Mouse (Mus musculus) liver, embryonic 11.5 days (tissue): ENCODE data around the gene Nme9. TPM values are rescaled to one million over a fixed set of nuclear protein-coding genes. Genes with fewer than 3 reads are reported as not detected.

ENCODE experiments used
- ATAC-seq: fragments of 200-750 bp; cut with Nextera tagmentation; replicated peaks from 2 replicates; pipeline ENCODE4 v1.8.0; 2017; ENCODE audit warnings: moderate number of reproducible peaks, mild to moderate bottlenecking, moderate TSS enrichment, moderate library complexity; ENCODE audit not compliant: low FRiP score
- DNase-seq: peaks from one replicate; pipeline ENCODE4 v3.0.0-alpha.2; 2017; ENCODE audit warnings: low spot score
- H3K27ac ChIP-seq: fragments of 300-500 bp; sonication (generic); 2 replicates; pipeline ENCODE4 v1.5.1; 2014; ENCODE audit warnings: mild to moderate bottlenecking, low read depth, low read length, control low read depth
- H3K27me3 ChIP-seq: fragments of 300-500 bp; sonication (generic); replicated peaks from 2 replicates; pipeline ENCODE4 v1.6.1; 2014; ENCODE audit warnings: low read length, mixed read lengths; ENCODE audit not compliant: control insufficient read depth, insufficient read depth
- H3K36me3 ChIP-seq: fragments of 300-500 bp; sonication (generic); 2 replicates; pipeline ENCODE4 v1.6.1; 2014; ENCODE audit warnings: mild to moderate bottlenecking, low read length, moderate library complexity, mixed read lengths; ENCODE audit not compliant: control insufficient read depth, insufficient read depth
- H3K4me1 ChIP-seq: fragments of 300-500 bp; sonication (generic); replicated peaks from 2 replicates; pipeline ENCODE4 v1.6.1; 2014; ENCODE audit warnings: low read length, mixed read lengths; ENCODE audit not compliant: control insufficient read depth, insufficient read depth
- H3K4me2 ChIP-seq: fragments of 300-500 bp; sonication (generic); 2 replicates; pipeline ENCODE4 v1.6.1; 2014; ENCODE audit warnings: mild to moderate bottlenecking, control low read depth, moderate library complexity
- H3K4me3 ChIP-seq: fragments of 300-500 bp; sonication (generic); 2 replicates; pipeline ENCODE4 v1.5.1; 2014; ENCODE audit warnings: low read depth, low read length, control low read depth
- H3K9ac ChIP-seq: fragments of 300-500 bp; sonication (generic); 2 replicates; pipeline ENCODE4 v1.6.1; 2014; ENCODE audit warnings: low read depth, low read length, control low read depth
- H3K9me3 ChIP-seq: fragments of 300-500 bp; sonication (generic); 2 replicates; pipeline ENCODE4 v1.6.1; 2016; ENCODE audit warnings: low read length, inconsistent platforms, mixed read lengths; ENCODE audit not compliant: control insufficient read depth
- WGBS: fragments of 180-500 bp; shearing (Covaris S2); extraction: QIAGEN DNeasy Blood & Tissue Kit; methylation state at CpG from one replicate; pipeline ENCODE4 v1.1.7; 2014; 5-methylcytosine and 5-hydroxymethylcytosine counted together
- polyA plus RNA-seq: library from polyadenylated mRNA; unstranded; fragments of >200 nt; fragmentation: Nextera tagmentation; extraction: Ambion mirVana; gene quantifications from 2 replicates; pipeline ENCODE4 v1.2.1, GENCODE M21; 2014

Gene Nme9
- not detected in 2 replicates for polyA plus RNA-seq

DNA sequence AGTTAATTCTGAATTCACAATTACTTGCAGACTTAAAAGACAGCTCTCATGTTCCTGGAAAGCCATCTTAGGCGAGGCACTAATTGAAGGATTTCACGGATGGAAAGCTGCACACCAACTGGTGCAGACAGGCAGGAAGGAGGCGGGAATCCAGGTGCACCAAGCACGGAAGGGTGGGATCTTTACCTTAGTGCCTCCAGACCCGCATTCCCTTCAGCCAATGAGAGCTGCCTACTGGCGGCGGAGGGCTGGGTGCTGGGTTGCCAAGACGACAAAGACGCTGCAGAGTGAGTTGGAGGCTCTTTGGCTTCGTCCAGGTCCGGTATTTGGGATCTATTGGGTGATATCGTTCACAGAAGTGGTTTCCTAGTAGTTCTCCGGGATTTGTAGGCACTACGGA, at the start of gene Nme9:
Gene Nme9, plus strand, starts transcription at position 315 of the 400 bp plus-strand sequence.
- 10% methylated on average over 14 of the region's 14 CpGs for WGBS

DNA sequence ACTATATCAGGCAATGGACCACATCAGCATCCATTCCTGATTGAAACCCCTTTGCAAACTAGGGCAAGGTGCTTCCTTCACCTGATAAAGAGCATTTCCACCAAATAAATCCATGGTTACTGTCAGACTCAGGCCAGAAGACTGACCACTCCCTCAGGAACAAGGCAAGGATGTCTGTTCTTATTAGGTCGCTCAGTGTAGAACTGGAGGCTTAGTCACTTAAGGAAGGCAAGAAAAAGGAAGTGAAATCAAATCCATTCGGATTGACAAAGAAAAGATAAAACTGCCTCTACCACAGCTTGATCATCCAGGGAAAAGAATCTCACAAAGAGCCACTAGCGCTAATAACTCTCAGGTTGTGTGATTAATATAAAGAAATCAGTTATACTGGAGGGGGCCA, 42.0 kb upstream of the Nme9 start:
- no peak overlapping the region for H3K27ac ChIP-seq
- no peaks in the 10 kb centered on the region for H3K27me3 ChIP-seq
- no peak overlapping the region for H3K4me2 ChIP-seq
- H3K9ac ChIP-seq: no peak overlapping the region
- H3K9me3 ChIP-seq: no peaks in the 10 kb centered on the region
- no peak overlapping the region for H3K4me3 ChIP-seq
- WGBS: 60% methylated on average over 3 of the region's 3 CpGs
- no peak for ATAC-seq
- no peaks in the 10 kb centered on the region for H3K36me3 ChIP-seq
- H3K4me1 ChIP-seq: no peaks in the 10 kb centered on the region; the same call in 1 of the 2 replicates
- DNase-seq: no peak

More for the DNA sequence above, at the start of gene Nme9:
- Histone ChIP-seq H3K4me2 (no peak within 1 kb of the TSS), H3K4me1 (no peaks in the 10 kb centered on the region), H3K9ac (no peak within 1 kb of the TSS), H3K4me3 (no peak within 1 kb of the TSS), H3K9me3 (no peaks in the 10 kb centered on the region), H3K27me3 (peaks cover 10% of the 10 kb centered on the region), H3K36me3 (no peaks in the 10 kb centered on the region), H3K27ac (no peak within 1 kb of the TSS)
- no peak for ATAC-seq
- DNase-seq: no peak

DNA sequence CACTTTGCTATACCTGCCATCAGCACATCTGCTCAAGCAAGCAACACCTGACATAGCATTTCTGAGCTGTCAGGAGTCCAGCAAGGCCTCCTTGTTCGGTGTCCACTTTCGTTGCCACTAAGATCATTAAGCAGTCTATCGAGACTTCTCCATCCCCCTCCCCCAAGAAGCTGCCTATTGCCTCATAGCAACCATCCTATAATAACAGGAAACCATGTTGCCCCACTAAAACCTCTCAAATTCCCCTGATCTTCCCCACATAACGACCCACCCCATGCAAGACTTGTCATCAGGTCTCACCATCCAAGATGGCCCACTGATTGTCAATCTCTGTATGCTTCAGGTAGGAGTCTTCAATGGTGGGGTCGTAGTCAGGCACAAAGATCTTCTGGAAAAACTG, 40.2 kb upstream of the Nme9 start:
- Histone ChIP-seq H3K4me3 (no peak overlapping the region), H3K9me3 (no peaks in the 10 kb centered on the region), H3K27me3 (no peaks in the 10 kb centered on the region), H3K4me1 (no peaks in the 10 kb centered on the region; the same call in 1 of the 2 replicates), H3K27ac (no peak overlapping the region), H3K36me3 (no peaks in the 10 kb centered on the region), H3K4me2 (no peak overlapping the region), H3K9ac (no peak overlapping the region)
- WGBS: 86% methylated on average over 5 of the region's 5 CpGs
- no peak for ATAC-seq
- DNase-seq: no peak

DNA sequence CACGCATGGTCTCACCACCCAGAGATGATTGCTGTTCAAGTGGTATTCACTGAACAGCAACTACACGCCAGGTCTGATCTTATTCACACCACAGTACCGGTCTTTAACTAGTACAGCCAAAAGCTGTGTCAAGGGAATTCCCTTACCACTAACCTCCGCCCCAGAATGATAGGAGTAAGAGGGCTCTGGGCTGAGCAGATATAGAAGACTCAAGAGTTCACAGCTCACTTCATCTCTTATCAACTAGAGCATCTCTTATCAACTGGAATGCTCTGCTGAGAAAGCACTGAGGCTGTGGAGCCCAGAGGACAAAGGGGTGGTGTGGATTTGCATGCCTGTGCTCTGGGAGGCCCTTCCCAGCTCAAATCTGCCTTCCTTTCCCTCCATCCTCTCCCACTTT, 39.5 kb upstream of the Nme9 start:
- Histone ChIP-seq H3K9ac (no peak overlapping the region), H3K4me3 (no peak overlapping the region), H3K27me3 (no peaks in the 10 kb centered on the region), H3K4me1 (peaks cover 4% of the 10 kb centered on the region; the same call in 1 of the 2 replicates), H3K9me3 (no peaks in the 10 kb centered on the region), H3K4me2 (no peak overlapping the region), H3K27ac (no peak overlapping the region), H3K36me3 (no peaks in the 10 kb centered on the region)
- 66% methylated on average over 4 of the region's 4 CpGs for WGBS
- no peak for ATAC-seq
- DNase-seq: no peak

DNA sequence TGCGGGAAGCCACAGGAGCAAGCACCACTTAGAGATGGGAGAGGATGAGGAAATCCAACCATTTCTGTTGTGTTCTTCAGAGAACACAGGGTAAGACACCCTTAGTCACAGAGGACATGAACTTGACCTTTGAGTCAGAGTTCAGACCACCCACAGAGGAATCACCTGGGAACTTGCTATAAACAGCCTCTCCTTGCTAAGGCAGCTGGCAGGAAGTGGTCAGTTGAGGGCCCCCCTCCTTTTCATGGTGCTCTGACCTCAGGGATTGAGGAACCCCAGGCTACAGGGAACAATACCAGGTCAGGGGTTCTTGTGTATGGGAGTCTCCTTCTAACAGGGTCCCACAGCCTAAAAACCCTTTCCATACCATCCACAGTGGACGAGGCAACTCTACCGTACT, 34.5 kb upstream of the Nme9 start:
- H3K4me3 ChIP-seq: no peak overlapping the region
- DNase-seq (no peak), ATAC-seq (no peak)
- no peak overlapping the region for H3K9ac ChIP-seq
- H3K9me3 ChIP-seq: no peaks in the 10 kb centered on the region
- no peaks in the 10 kb centered on the region for H3K27me3 ChIP-seq
- no peaks in the 10 kb centered on the region for H3K36me3 ChIP-seq
- no peak overlapping the region for H3K27ac ChIP-seq
- 77% methylated on average over 3 of the region's 3 CpGs for WGBS
- H3K4me1 ChIP-seq: peaks cover 5% of the 10 kb centered on the region; the same call in 1 of the 2 replicates
- no peak overlapping the region for H3K4me2 ChIP-seq

DNA sequence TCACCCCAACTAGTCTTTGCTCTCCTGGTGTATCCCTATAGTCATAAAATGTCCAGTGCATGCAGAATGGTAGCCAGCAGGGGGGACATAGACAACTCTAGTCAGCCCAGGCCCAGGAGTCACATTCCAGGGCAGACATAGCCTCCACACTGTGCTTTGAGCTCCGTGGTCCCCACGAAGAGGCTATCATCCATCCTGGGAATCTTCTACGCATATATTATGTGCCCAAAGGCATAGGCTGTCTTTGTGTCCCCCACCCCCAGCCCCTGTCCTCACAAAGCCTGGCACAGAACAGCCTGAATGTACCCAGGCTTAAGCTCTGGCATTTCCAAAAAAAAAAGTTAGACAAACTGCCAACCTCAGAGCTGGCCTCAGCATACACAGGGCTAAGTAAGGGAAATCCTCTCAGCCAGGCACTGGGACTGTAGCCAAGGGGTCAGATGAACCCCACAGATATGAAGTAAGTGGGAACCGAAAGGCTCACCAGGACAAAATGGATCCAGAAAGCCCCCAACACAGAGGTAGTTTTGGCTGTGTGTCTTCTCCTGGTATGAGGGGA, 33.9 kb upstream of the Nme9 start:
- H3K4me2 ChIP-seq: no peak overlapping the region
- H3K27ac ChIP-seq: no peak overlapping the region
- no peak overlapping the region for H3K4me3 ChIP-seq
- H3K27me3 ChIP-seq: no peaks in the 10 kb centered on the region
- peaks cover 5% of the 10 kb centered on the region; the same call in 1 of the 2 replicates for H3K4me1 ChIP-seq
- no peak overlapping the region for H3K9ac ChIP-seq
- no peak for DNase-seq
- no peak for ATAC-seq
- no peaks in the 10 kb centered on the region for H3K9me3 ChIP-seq
- H3K36me3 ChIP-seq: no peaks in the 10 kb centered on the region
- 75% methylated on average over 4 of the region's 4 CpGs for WGBS

DNA sequence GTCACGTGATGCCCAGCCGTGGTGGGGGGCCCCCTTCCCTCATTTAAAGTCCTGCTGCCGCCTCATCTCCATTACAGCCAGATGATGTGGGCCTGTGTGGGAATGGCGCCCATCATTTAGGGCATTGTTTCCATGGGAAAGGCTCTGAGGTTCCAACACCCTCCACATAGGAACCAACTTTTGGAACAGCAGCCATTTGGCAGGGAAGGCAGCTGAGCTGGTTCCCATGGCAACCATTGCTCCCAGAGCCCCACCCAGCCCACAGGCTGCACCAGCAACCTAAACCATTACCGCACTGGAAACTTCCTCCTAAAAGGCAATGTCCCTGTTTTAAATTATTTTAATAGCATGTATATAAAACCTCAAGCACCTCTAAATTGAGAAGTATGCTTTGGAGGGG, 32.9 kb upstream of the Nme9 start:
- ATAC-seq (no peak), DNase-seq (no peak)
- 70% methylated on average over 5 of the region's 5 CpGs for WGBS
- Histone ChIP-seq H3K9ac (no peak overlapping the region), H3K4me2 (no peak overlapping the region), H3K27ac (no peak overlapping the region), H3K4me1 (peaks cover 7% of the 10 kb centered on the region; the same call in 1 of the 2 replicates), H3K36me3 (no peaks in the 10 kb centered on the region), H3K4me3 (no peak overlapping the region), H3K27me3 (no peaks in the 10 kb centered on the region), H3K9me3 (no peaks in the 10 kb centered on the region)

DNA sequence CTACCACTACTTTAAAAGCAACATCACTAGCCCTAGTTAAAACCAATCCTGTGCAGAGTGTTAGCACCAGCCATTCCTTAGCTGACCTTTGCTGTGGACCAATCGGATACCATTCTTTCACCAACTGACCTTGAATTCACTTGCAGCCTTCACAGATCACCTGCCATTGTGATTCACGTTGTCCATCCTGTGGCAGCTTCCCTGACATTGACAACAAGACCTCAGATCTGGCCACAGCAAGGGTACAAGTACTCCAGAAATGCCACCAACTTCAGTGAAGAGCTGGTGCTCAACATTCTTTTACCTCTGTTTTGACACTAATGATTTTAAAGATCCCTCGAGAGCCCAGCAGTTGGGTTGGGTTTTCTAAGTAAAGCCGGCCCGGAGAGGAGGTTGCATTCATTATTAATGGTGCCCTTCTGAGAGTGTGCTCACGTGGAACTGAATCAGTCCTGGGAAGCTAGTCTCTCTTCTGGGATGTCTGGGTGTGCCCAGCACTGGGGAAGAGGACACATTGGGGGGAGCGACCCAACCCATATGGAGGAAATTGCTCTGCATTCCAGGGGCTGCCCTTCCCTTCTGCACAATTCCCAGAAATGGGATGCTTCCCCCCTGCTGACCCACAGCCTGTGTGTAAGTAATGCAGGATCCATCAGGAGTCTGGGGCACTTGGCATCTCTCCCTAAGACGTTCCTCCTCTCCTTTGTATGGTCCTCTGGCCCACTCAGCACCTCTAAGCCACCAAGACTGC, 31.1 kb upstream of the Nme9 start:
- Histone ChIP-seq H3K27ac (no peak overlapping the region), H3K9ac (no peak overlapping the region), H3K27me3 (no peaks in the 10 kb centered on the region), H3K4me2 (no peak overlapping the region), H3K9me3 (no peaks in the 10 kb centered on the region), H3K36me3 (no peaks in the 10 kb centered on the region), H3K4me3 (no peak overlapping the region), H3K4me1 (peaks cover 10% of the 10 kb centered on the region)
- ATAC-seq (no peak), DNase-seq (no peak)
- 77% methylated on average over 8 of the region's 8 CpGs for whole genome bisulfite sequencing

DNA sequence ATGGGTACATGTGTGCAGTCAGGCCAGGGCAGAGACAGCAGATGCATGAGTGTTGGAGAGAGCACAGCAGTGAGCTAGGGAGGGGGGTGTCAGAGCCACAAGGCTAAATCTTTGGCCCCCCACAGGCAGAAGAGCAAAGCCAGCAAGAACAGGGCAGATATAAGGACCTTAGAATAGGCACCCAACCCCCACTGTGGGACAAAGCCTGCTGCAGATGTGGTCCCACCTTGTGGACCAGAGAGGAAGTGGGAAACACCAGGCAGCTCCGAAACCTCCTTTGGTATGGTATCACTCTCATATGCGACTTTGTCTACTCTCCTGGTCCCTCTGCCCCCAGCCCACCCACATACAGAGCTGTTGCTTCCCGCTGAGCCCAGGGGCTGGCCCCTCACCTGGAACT, 29.4 kb upstream of the Nme9 start:
- H3K27me3 ChIP-seq: no peaks in the 10 kb centered on the region
- H3K4me2 ChIP-seq: no peak overlapping the region
- H3K27ac ChIP-seq: no peak overlapping the region
- no peak overlapping the region for H3K4me3 ChIP-seq
- no peaks in the 10 kb centered on the region for H3K9me3 ChIP-seq
- peaks cover 4% of the 10 kb centered on the region for H3K4me1 ChIP-seq
- ATAC-seq: no peak
- no peak overlapping the region for H3K9ac ChIP-seq
- no peak for DNase-seq
- H3K36me3 ChIP-seq: no peaks in the 10 kb centered on the region
- WGBS: 53% methylated on average over 3 of the region's 3 CpGs
